Mouse (Mus musculus) embryo, embryonic 11.5 days (tissue): ENCODE data around the gene Tram2.

Source experiments
- DNase-seq: peaks from one replicate; pipeline ENCODE4 v3.0.0-alpha.2; 2012; ENCODE audit warnings: low read depth, low spot score

Tram2 gene

DNA sequence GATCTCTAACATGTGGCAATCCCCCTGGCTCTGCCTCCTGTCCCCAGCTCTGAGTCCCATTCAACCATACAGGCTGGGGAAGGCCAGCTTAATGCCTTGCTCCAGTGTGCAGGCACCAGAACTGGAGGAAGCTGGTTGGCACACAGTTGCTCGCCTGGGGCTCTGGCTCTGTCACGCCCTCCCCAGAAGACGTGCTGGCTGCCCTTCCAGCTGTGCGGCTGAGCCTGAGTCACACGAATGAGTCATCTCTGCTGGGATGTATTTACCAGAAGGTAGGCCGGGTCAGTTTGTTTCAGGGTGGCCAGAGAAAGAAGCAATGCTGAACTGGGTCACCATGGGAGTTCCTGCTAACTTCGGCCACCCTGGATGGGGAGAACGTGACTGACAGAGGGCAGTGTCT is 64.6 kb downstream of the Tram2 start:
- no peak for DNase-seq

DNA sequence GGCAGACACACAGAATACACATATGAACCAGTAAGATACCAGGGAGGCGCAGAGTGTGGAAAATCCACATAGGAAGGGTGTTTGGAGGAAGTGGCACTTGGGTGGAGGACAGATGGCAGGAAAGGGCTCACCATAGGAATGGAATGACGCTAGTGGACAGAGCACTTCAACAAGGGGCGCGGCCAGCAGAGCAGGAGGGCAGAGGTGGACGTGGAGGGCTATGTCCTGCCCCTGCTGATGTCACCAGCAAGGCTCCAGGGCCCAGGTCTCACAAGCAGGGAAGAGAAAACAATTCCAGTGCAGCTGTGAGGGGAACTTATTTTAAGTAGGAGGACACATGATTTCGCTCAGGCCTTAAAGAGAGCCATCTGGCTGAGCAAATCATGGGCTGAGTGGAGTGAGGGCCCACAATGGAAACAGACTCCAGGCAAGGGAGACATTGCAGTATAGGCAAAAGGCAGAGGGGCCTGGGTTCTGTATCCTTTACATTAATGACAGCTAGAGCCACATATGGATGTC is 68.7 kb downstream of the Tram2 start:
- DNase-seq, result no peak

DNA sequence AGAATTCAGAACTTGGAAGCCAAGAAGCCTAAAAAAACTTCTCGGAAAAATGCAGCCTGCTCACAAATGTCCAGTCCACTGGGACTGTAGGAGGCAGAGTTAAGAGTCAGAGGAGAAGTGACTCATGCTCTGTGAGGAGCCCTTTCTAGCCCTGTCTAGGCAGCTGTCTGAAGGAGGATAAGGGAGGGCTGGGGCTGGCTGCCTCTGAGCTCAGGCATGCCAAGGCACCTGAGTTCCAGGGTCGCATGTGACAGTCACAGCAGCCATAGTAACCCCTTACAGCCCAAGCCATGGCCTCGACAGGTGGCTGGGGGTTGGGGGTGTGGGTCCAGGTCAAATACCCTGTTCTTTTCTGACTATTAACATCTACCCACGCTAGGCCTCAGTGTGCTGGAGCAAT is 70.1 kb downstream of the Tram2 start:
- no peak for DNase-seq

GRCm38 (mm10) chr1:21007941-21008701 is 70.9 kb downstream of the Tram2 start:
- no peak for DNase-seq

DNA sequence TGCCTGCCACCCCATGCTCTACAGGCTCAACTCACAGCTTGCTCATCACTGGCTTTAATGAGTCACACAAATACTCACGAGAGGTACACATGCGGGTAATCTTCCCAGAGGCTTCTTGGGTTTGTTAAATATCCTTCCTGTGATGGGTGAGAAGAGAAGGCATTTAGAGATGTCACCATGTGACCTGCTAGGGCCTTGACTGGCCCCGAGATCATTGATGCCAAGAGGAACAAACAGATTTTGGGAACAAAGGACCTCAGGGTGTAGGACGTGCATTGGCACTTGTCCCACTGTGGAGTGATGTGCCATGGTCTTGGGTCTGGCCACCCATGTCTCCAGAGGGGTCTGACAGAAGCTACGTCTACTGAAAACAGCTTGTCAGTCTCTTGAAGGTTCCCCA is 72.3 kb downstream of the Tram2 start:
- no peak for DNase-seq

GRCm38 (mm10) chr1:21004596-21004995 is 74.4 kb downstream of the Tram2 start:
- no peak for DNase-seq

DNA sequence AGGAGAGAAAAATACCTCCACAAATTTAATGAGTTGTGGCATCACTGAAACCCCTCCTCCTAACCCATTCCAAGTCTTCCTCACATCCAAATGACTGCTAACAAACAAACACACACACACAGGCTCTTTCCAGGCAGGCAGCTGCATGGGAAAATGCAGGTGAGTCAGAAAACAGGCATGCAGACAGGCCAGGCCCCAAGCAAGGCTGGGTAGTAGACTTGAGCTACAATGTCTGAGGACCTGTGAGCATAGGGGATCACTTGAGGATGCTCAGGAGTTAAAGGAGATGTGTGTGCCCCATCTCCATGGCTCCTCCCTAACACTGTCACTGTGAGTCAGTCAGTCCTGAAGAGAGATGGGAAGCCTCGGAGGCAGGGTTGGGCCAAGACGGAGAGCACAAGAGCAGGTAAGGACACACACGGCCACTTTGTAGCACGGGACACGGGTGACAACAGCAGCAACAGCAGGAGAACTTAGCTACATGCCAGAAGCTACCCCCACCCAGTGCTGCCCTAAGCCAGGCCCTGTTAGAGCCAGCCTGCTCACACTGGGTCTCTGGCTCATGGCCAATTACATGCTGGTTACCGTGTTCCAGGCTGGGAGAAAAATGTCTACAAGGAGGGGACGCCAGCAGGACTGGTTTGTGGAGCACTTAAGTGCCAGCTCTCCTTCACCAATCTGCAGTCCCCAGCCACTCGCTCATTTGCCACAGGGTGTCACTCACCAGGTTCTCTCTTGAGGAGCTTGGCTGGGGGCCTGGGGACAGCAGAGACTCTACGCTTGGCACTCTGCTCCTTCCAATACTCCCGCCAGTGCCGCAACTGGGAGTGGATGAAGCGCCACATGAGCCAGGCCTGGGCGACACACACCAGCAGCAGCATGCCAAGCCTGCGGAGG is 76.5 kb downstream of the Tram2 start:
- DNase-seq, result no peak

DNA sequence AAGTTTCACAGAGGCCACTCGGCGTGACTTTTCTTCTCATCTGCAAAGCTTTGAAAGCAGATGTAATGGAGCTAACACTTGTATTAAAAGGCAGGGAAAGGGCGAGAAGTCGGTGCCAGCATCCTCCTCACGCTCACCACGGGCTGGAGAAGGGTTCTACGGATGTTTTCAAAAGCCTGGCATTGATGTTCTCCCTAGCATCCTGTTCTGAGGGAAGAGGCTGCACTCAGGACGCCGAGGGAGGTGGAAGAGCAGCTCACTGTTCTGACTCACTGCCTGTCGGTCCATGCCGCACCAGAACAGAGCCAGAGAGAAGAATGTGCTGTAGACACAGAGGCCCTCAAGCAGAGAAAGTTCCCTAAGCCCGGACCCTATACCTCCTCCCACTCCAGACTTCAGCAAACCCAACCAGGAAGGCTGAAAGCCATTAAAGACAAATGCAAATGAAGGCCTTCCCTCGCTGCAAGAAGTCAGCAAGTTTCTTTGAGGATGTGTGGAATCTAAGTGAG is 81.1 kb downstream of the Tram2 start:
- DNase-seq, result no peak

- DNase-seq, result no peak
Measured at GRCm38 (mm10) chr1:20997328-20997689, 81.7 kb downstream of the Tram2 start.

GRCm38 (mm10) chr1:20996603-20997327 is 82.3 kb downstream of the Tram2 start:
- no peak for DNase-seq

DNA sequence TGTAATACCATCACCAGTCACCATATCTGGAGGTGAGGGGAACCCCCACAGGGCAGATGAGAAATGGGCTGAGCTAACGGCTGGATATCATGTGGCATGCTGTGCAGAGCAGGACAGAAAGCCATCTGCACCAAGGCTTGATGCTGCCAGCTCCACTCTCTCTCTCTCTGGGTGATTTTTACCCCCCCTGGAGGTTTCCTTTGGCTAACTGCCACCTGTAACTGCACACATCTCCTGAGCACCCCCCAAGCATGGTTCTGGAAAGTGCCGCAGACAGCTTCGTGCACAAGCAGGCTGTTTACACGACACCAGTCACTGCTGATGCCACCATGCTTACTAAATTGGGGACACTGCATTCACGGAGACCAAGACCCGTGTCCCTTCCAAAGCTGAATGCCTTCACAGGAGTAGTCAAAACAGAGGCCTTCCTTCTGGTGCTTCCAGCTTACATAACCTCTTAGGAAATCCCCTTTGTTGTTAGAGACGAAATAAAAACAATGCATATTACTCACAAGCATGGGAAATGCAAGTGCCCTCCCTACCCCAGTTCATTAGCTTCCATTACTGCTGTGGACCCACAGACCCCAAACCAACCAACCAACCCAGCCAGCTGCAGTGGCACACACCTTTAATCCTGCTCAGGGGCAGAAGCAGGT is 83.6 kb downstream of the Tram2 start:
- DNase-seq, result no peak

- no peak for DNase-seq
Measured at GRCm38 (mm10) chr1:20994338-20994737, 84.7 kb downstream of the Tram2 start.

GRCm38 (mm10) chr1:20993690-20994089 is 85.3 kb downstream of the Tram2 start:
- no peak for DNase-seq

DNA sequence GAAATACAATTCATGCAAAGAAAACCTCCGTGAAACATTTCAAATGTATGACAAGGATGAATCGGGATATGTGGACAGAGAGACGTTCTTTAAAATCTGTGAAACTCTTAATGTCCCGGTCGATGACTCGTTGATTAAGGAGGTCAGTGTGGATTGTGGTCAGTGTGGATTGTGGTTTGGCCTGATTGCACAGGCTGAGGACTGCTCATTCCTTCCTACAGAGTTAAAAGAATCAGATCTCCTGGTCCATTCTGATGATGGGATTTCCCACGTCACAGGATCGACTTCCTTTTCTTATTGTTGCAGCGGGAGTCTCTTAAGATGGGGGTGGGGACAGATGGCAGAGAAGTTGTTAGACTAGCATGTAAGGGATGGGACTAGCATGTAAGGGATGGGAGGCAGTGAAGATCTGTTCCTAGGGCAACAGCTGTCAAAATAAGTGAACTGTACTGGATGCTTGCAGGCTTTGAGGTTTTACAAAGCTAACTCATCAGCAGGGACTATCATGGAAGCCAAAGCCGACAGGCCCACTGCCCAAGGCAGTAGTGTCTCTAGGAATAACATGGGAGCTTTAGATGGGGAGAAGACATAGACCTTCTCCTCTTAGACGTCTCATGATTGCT is 89.5 kb downstream of the Tram2 start:
- DNase-seq, result no peak

- DNase-seq, result no peak
Measured at GRCm38 (mm10) chr1:20986378-20987056, 92.5 kb downstream of the Tram2 start.

DNA sequence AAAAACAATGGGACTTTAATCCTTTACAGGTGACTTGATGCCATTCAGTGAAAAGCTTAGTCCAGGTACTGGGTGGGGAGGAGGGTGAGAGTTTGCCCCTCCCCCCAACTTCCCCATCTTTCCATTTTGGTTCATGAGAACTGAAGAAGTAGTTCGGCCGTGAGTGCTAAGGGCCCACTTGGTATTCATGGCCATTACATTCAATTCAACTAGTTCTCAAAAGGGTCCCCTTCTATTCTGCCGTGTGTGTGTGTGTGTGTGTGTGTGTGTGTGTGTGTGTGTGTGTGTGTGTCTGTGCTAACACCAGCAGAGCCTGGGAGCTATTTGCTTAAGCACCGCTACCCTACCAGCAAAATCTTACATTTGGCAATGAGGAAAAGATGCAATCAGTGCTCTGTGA is 94.4 kb downstream of the Tram2 start:
- DNase-seq, result no peak

DNA sequence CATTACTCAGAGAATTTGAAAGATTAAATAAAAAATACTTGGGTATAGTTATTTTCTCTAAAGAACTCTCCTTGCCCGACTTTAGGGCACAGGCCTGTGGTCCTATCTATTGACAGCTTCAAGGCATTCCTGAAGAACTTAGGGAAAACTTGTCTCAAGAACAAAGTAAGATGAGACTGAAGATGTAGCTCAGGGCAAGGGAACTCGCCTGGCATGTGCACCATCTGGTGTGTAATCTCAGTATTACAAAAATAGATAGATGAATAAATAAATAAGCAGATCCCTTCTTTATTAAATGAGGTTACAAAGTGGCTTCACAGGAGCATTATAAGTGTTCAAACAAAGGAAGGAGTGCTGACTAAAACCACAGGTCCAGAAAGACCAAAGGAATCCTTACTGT is 94.9 kb downstream of the Tram2 start:
- DNase-seq, result no peak

DNA sequence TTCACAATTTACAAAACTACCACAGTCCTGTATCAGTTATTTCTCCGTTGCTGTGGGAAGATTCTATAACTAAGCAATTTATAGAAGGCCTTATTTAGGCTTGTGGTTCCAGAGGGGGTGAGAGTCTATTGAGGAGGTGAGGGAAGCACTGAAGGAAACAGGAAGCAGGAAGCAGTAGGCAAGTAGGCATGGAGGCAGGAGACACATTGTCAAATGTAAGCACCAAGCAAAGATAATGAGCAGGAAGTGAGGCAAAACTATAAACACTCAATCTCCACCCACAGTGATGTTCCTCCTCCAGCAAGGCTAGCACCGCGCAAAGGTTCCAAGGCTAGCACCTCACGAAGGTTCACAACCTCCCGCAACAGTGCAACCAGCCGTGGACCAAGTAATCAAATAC is 97.3 kb downstream of the Tram2 start:
- no peak for DNase-seq

DNA sequence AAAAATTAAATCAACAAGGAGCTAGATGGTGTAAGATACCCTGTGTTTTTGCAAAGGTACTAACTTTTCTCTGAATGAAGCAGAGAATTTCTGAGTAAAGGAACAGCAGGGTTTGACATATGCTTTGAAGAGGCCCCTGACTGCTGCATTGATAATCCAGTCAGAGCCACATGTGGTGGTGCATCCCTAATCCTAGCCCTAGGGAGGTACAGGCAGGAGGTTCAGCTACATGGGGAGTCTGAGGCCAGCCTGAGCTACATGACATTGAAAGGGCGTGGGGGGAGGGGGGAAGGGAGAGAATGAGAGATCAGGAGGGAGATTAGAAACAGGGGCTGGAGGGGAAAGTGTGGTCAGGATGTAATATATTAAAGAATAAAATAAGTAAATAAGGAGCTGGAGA is 98.5 kb downstream of the Tram2 start:
- DNase-seq, result no peak
